Mouse (Mus musculus): ENCODE measurements around the gene Prr29. TPM values are rescaled to one million over a fixed set of nuclear protein-coding genes. Genes with fewer than 3 reads are reported as not detected.

The Prr29 gene
- total RNA-seq (2014; rRNA removed) = 0.33 and 1.6 TPM in 2 replicates
- polyA plus RNA-seq (2015; fragmentation: Nextera tagmentation; extraction: Ambion mirVana) = 0.38 TPM in 1 of 2 replicates, not detected in the other

- H3K9ac ChIP-seq (replicated peaks; ENCODE audit: low read length, poor library complexity, severe bottlenecking) = 0 out of 2 replicates have a peak within 1 kb of the TSS, but pooled peaks have one; percentile 4
- H3K27ac ChIP-seq (ENCODE audit: low read depth, low read length) = no peak within 1 kb of the TSS
- ATAC-seq (ENCODE audit: low FRiP score) (no peak), DNase-seq (ENCODE audit: low spot score) (no peak)
- TF ChIP-seq CTCF (IDR thresholded peaks at IDR 0.05) = no peak
- no peaks in the 10 kb centered on the region for H3K9me3 ChIP-seq (ENCODE audit: low read length)
- no peaks in the 10 kb centered on the region for H3K36me3 ChIP-seq (ENCODE audit: insufficient read depth, low read length)
- no peak within 1 kb of the TSS for H3K4me3 ChIP-seq (ENCODE audit: low read depth, low read length)
- no peaks in the 10 kb centered on the region for H3K4me1 ChIP-seq (ENCODE audit: insufficient read depth, low read length)
- no peaks in the 10 kb centered on the region for H3K27me3 ChIP-seq (ENCODE audit: insufficient read depth, low read length)
- whole genome bisulfite sequencing = 66% methylated on average over 10 of the region's 10 CpGs
- no peak within 1 kb of the TSS for H3K4me2 ChIP-seq (ENCODE audit: low read depth, low read length, poor library complexity, severe bottlenecking)
Observed at GRCm38 (mm10) chr11:106365366-106365765, at the start of gene Prr29. Prr29 (plus strand) TSS chr11:106365472.

DNA sequence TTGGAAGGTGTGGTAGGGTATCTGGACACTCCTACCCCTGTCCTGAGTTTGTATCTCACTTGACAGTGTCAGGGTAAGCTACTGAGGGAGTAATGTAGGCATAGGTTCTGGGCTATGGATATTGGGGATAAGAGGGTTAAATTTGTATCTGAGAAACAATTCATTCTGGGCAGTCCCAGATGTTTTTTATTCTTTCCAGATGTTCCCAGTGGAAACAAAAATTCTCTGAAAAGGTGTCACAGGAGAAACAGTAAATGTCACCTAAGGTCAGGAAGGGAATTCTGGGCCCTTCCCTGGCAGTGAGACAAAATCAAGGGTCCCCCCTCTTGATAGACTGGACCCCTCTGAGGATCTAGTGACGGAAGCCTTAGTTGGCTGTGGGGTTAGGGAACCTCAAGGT, 48.9 kb upstream of the Prr29 start:
- Histone ChIP-seq H3K4me2 (ENCODE audit: low read depth, low read length, poor library complexity, severe bottlenecking) (no peak overlapping the region), H3K9me3 (ENCODE audit: low read length) (no peaks in the 10 kb centered on the region), H3K4me3 (ENCODE audit: low read depth, low read length) (no peak overlapping the region), H3K27me3 (ENCODE audit: insufficient read depth, low read length) (no peaks in the 10 kb centered on the region), H3K36me3 (ENCODE audit: insufficient read depth, low read length) (no peaks in the 10 kb centered on the region), H3K9ac (replicated peaks; ENCODE audit: low read length, poor library complexity, severe bottlenecking) (no peak overlapping the region), H3K4me1 (ENCODE audit: insufficient read depth, low read length) (no peaks in the 10 kb centered on the region), H3K27ac (ENCODE audit: low read depth, low read length) (no peak overlapping the region)
- no peak for TF ChIP-seq CTCF (IDR thresholded peaks at IDR 0.05)
- DNase-seq (ENCODE audit: low spot score) (no peak), ATAC-seq (ENCODE audit: low FRiP score) (no peak)
- WGBS = 81% methylated on average over 1 of the region's 1 CpGs

DNA sequence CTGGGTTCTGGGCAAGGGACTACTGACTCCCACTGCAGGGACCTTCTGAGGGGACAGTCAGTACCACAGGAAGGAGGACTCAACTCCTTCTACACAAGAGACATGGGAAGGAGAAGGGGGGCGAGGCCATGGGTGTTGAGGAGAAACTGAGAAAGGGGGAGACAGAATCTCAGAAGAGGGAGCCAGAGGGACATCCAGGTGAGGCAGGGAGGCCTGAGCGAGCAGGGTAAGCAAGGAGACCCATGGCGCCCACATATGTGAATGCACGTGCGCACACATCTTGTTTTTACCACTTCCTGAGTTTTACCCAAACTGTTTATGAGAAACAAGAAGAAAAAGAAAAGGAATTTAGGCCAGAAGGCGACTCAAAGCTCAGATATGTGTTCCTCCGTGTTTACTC, 47.5 kb upstream of the Prr29 start:
- Histone ChIP-seq H3K4me1 (ENCODE audit: insufficient read depth, low read length) (no peaks in the 10 kb centered on the region), H3K9me3 (ENCODE audit: low read length) (no peaks in the 10 kb centered on the region), H3K36me3 (ENCODE audit: insufficient read depth, low read length) (no peaks in the 10 kb centered on the region), H3K9ac (replicated peaks; ENCODE audit: low read length, poor library complexity, severe bottlenecking) (no peak overlapping the region), H3K27me3 (ENCODE audit: insufficient read depth, low read length) (no peaks in the 10 kb centered on the region), H3K4me2 (ENCODE audit: low read depth, low read length, poor library complexity, severe bottlenecking) (no peak overlapping the region), H3K4me3 (ENCODE audit: low read depth, low read length) (no peak overlapping the region), H3K27ac (ENCODE audit: low read depth, low read length) (no peak overlapping the region)
- ATAC-seq (ENCODE audit: low FRiP score) (no peak), DNase-seq (ENCODE audit: low spot score) (no peak)
- TF ChIP-seq CTCF (IDR thresholded peaks at IDR 0.05) = no peak
- 80% methylated on average over 7 of the region's 7 CpGs for WGBS

DNA sequence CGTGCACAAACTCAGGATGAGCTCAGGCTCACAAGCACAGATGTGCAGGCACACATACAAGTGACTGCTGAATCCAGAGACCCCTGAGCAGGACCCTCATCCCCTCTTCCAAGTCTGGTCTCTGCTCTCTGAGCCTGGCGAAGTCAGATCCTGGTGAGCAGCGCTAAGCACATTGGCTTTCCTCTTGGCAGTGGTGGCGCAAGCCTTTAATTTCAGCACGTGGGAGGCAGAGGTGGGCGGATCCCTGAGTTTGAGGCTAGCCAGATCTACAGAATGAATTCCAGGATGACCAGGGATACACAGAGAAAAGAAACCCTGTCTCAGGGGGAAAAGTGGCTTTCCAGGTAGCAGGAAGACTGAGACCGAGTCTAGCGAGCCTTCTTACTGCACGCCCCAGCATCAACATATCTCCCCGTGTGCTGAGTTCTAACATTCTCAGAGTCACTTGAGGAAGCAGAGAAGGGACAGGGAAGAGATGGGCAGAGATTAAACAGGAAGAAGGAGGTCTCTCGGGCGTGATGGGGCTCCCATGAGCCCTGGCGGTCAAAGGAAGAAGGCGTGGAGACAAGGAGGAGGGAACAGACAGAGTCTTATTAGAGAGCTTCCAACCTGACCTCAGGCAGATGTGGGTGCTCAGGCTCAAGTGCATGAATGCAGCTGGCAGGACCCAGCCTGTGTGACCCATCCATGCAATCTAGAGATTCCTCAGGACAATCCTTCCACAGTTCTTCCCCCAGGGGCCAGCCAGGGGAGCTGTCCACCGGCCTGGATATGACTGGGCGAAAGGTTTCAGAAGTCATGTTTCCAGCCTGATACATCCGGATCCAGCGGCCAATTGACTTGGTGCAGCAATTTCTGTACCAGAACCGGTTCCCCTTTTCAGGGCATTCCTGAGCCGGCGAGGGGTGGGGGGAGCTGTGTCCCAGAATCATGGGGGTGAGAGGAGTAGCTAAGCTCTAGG, 46.6 kb upstream of the Prr29 start:
- Histone ChIP-seq H3K36me3 (ENCODE audit: insufficient read depth, low read length) (no peaks in the 10 kb centered on the region), H3K9me3 (ENCODE audit: low read length) (no peaks in the 10 kb centered on the region), H3K27me3 (ENCODE audit: insufficient read depth, low read length) (no peaks in the 10 kb centered on the region), H3K4me3 (ENCODE audit: low read depth, low read length) (no peak overlapping the region), H3K27ac (ENCODE audit: low read depth, low read length) (no peak overlapping the region), H3K4me1 (ENCODE audit: insufficient read depth, low read length) (no peaks in the 10 kb centered on the region), H3K9ac (replicated peaks; ENCODE audit: low read length, poor library complexity, severe bottlenecking) (no peak overlapping the region), H3K4me2 (ENCODE audit: low read depth, low read length, poor library complexity, severe bottlenecking) (no peak overlapping the region)
- ATAC-seq (ENCODE audit: low FRiP score) = no peak
- 78% methylated on average over 21 of the region's 21 CpGs for WGBS
- DNase-seq (ENCODE audit: low spot score) = no peak
- no peak for TF ChIP-seq CTCF (IDR thresholded peaks at IDR 0.05)

- H3K4me2 ChIP-seq (ENCODE audit: low read depth, low read length, poor library complexity, severe bottlenecking) = no peak overlapping the region
- DNase-seq (ENCODE audit: low spot score) (no peak), ATAC-seq (ENCODE audit: low FRiP score) (no peak)
- H3K4me3 ChIP-seq (ENCODE audit: low read depth, low read length) = no peak overlapping the region
- H3K4me1 ChIP-seq (ENCODE audit: insufficient read depth, low read length) = no peaks in the 10 kb centered on the region
- no peak overlapping the region for H3K27ac ChIP-seq (ENCODE audit: low read depth, low read length)
- no peak overlapping the region for H3K9ac ChIP-seq (replicated peaks; ENCODE audit: low read length, poor library complexity, severe bottlenecking)
- H3K27me3 ChIP-seq (ENCODE audit: insufficient read depth, low read length) = no peaks in the 10 kb centered on the region
- TF ChIP-seq CTCF (IDR thresholded peaks at IDR 0.05) = no peak
- no peaks in the 10 kb centered on the region for H3K36me3 ChIP-seq (ENCODE audit: insufficient read depth, low read length)
- WGBS = 43% methylated on average over 5 of the region's 5 CpGs
- no peaks in the 10 kb centered on the region for H3K9me3 ChIP-seq (ENCODE audit: low read length)
Observed at GRCm38 (mm10) chr11:106324858-106325257, 40.4 kb upstream of the Prr29 start.

DNA sequence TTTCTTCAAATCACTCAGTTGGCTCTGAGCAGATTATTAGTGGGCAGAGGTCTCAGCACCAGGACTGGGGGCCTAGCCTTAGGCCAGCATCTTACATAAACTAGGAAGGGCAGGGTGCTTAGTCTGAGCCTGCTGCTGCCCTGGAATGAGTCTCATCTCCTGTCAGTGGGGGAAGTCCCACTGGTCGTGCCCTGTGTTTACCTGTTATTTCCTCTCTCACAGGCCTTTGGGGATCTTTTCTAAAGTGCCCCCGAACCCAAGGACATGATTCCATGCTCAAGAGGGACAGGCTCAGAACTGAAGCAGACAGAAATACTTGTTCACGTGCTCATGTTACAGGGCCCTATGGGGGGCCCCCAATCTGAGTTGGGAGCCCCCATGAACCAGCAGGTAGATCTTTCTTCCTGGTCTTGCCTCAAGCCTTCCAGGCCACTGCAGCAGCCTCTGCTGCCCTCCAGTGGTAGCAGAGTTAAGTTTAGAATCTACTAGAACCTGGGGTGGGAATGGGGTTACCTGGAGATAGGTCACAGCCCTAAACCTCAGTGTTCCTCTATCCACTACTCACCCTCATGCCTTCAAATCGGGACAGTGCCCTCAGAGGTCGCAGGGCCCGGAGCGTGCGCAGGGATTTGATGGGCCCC, 39.6 kb upstream of the Prr29 start:
- no peak for ATAC-seq (ENCODE audit: low FRiP score)
- H3K27ac ChIP-seq (ENCODE audit: low read depth, low read length) = no peak overlapping the region
- H3K9me3 ChIP-seq (ENCODE audit: low read length) = no peaks in the 10 kb centered on the region
- H3K36me3 ChIP-seq (ENCODE audit: insufficient read depth, low read length) = no peaks in the 10 kb centered on the region
- no peak overlapping the region for H3K9ac ChIP-seq (replicated peaks; ENCODE audit: low read length, poor library complexity, severe bottlenecking)
- DNase-seq (ENCODE audit: low spot score) = peak; percentile 56
- no peak overlapping the region for H3K4me2 ChIP-seq (ENCODE audit: low read depth, low read length, poor library complexity, severe bottlenecking)
- peak; percentile 79 for TF ChIP-seq CTCF (IDR thresholded peaks at IDR 0.05)
- no peaks in the 10 kb centered on the region for H3K27me3 ChIP-seq (ENCODE audit: insufficient read depth, low read length)
- H3K4me3 ChIP-seq (ENCODE audit: low read depth, low read length) = no peak overlapping the region
- 65% methylated on average over 8 of the region's 8 CpGs for WGBS
- H3K4me1 ChIP-seq (ENCODE audit: insufficient read depth, low read length) = no peaks in the 10 kb centered on the region
